Mouse (Mus musculus): ENCODE measurements around the gene Ctps. TPM values are rescaled to one million over a fixed set of nuclear protein-coding genes. Genes with fewer than 3 reads are reported as not detected.
A peak's percentile ranks its signal among the peaks of the same experiment; 100 is the strongest.
"Not testable (repeated sequence)": the region's sequence is repeated elsewhere in the genome, so short reads cannot be mapped to it uniquely, and the experiment has no call there.

Ctps gene
- total RNA-seq (2014; fragmentation: Nextera tagmentation) (60.6 and 73.1 TPM in 2 replicates), total RNA-seq (2017) (77.1 and 90.0 TPM in 2 replicates)

DNA sequence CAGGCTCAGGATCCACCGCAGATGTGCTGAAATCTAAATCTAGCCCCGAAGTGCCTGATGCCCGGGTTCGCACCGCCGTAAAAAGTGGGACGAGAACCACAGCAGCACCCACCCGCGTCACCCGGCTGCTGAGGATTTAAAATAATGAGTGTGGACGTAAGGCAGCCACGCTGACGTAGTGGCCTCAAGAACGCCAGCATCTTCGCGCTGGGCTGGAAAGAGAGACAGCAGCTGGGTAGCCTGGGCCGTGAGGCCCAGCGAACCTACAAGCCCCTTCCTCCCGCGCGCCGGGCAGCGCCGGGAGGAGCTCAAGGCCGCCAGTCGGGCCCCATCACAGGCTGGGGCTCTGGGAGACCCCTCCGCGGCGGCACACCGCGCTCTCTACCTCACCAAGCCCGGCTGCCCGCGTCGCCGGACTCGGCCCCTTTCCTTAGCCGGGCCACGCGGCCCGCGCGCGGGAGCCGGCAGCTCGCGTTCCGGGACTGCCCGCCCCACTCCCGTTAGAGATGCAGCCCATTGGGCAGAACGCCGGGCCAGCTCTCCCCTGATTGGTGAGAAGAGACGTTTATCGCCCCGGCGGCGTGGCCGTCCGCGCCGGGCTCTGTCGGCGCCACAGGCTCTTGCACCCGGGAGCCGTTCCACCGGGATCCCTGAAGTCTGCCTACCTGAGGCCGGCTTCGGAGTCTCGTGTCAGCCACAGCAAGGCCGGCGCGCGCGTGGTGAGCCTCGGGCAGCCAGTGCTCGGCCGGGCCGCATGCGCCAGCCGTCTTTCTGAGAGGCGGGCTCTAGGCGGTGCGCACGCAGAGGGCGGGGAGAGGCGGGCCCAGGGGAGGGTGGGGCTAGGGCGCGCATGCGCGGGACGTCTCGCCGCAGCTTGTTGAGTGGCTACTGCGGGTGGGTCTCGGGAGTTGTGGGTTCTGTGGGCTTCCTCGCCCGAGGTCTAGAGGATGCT is at the start of gene Ctps:
TSS of gene Ctps (minus strand) at position 791 of the 952 bp plus-strand sequence.
- ATAC-seq (replicated peaks; ENCODE audit: low FRiP score, low TSS enrichment, poor library complexity, severe bottlenecking) = peak; percentile 90

DNA sequence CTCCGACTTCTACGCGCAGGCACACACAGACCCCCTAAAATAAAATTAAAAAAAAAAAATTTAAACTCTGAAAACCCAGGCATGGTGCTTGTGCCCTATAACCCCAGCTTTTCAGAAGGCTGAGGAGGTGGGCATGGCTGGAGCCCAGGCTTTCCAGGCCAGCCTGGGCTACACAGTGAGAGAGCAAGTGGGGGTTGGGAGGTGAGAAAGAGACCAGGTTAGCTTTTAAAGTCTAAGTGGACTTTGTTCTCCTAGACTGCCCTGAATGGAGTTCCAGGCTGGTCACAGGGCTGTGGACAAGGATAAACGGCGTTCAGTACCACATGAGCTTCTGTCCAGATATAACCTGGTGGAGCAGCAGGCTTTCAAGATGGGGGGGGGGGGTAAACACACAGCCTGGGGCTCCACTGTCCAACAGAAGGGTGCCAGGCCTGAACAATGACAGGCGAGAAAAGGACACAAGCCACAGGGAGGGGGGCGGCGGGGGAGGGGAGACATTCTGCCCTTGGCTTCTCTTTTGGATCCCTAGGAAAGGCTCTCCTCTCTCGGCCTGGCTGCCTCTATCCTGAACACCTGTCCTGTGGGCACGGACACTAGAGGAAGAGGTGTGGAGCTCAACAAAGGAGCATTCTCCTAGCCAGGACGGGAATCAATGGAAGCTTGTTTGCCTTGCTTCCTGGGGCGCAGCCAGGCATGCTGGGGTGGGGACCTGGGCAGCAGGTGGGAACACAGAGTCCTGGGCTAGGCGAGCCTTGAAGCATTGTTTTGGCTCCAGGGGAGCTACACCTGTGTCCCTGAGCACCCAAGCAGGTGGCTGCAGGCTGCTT is 46.3 kb upstream of the Ctps start:
- no peak for ATAC-seq (replicated peaks; ENCODE audit: low FRiP score, low TSS enrichment, poor library complexity, severe bottlenecking)

DNA sequence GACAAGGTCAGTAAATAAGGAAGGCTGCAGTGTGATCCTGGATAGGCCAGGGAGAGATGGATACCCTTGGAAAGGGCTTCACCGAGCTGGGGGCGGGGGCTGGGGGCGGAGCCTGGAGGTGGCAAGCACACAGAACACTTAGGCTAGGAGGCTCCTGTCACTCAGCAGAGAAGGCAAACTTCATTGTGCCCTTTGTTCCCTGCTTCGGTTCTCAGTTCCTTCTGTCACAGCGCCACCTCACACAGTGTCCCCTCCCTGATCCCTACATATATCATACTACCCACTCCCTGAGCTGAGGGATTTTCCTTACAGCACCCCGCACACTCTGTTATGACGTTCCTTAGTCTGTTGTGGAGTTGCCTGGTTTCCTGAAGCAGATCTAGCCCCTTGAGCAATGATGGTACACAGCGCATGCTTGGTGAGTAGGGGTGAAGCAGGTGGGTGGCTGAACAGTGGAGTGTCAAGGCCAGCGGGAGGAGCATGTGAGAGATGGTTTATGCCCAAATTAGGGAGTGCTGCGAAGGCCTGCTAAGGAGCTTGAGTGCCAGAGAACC is 45.5 kb upstream of the Ctps start:
- no peak for ATAC-seq (replicated peaks; ENCODE audit: low FRiP score, low TSS enrichment, poor library complexity, severe bottlenecking)

DNA sequence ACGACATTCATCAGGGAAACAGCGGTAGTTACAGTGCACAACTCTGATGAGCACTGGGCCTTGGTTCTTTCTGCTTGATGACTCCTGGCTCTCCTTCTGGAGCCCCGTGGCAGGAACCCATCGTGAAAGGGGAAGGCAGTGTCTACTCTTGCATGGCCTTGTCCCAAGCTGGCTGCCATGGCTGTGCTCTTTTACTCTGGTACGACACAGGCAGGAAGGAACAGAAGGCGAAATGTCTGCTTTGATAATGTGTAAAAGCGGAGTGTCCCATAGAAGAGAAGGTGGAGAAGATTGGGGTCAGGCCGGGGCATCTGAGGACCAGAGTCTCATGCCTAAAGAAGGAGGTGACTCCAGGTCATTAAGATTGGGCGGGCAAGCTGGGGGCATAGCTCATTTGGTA is 44.6 kb upstream of the Ctps start:
- no peak for ATAC-seq (replicated peaks; ENCODE audit: low FRiP score, low TSS enrichment, poor library complexity, severe bottlenecking)

DNA sequence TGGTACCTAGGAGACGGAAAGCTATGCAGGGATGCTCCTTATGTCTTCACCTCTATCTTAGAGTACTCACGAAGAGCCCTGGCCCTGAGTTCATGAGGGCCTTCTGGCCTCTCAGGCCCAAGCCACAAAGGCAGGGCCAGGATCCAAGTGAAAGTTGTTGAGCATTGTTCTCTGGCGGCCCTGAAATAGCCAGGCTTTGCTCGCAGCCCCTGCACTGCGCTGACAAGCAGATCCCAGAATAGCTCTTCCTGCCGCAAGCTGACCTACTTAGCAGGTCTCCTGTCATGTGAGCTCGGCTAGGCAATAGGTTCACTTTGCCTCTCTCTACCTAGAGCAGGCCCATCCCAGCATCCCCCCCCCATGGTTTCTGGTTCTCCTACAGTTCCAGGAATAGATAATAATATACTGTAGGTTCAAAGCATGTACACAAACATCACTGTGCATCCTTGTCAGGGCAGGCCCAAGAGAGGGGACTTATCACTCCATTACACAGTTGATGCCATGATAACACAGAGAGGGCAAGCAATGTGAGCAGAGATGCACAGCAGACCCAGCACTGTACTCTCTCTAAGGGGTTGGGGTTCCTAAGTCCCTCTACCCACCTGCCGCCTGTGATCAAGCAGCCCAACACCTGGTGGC is 43.7 kb upstream of the Ctps start:
- no peak; the same call in 1 of the 2 replicates for ATAC-seq (replicated peaks; ENCODE audit: low FRiP score, low TSS enrichment, poor library complexity, severe bottlenecking)

DNA sequence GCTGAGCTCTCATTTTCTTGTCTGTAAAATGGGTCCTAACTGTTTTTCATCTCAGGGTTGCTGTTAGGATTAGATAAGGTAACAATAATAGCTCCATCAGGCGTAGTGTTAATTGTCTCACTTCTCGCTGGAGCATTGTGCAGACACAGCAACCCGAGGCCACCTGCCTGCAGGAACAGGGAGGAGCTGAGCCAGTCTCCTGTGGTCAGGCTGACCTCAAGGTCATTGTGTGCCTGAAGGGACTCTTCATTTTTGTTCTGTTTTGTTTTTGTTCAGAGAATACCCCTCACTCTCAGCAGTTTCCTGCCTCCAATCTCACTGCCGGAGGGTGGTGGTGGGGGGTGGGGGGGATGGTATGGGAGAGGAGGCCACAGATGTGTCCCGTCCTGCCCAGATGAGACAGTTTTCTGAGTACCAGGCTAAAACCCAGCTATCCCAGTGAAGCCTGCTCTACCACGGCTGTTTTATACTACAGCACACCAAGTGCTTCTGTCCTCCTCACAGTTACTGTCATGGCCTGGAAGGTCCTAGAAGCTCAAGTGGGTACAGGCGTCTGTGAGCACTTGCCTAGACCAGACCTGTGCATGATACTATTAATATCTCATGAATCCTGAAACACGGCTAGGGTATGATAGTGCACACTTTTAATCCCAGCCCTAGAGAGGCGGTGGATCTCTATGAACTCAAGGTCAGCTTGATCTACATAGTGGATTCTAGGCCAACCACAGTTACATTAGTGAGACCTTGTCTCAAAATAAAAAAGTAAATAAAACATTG is 42.4 kb upstream of the Ctps start:
- ATAC-seq (replicated peaks; ENCODE audit: low FRiP score, low TSS enrichment, poor library complexity, severe bottlenecking) = peak; percentile 48

DNA sequence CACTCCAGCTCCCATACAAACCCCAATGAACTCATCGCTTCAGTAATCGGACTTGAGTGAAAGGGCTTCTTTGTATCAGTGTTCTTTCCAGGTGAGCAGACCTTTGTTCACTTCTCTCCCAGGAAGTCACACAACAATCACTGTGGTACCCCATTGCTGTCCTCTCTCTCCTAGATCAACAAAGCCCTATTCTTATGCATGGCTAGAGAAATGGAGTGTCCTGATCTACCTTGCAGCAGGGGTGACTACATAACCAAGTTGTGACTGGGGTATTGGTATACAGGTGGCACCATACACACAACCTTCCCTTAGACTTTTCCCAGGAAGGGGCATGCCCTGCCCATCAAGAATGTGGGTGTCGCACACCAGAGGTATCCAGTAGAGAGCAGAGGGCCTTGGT is 40.9 kb upstream of the Ctps start:
- no peak for ATAC-seq (replicated peaks; ENCODE audit: low FRiP score, low TSS enrichment, poor library complexity, severe bottlenecking)

DNA sequence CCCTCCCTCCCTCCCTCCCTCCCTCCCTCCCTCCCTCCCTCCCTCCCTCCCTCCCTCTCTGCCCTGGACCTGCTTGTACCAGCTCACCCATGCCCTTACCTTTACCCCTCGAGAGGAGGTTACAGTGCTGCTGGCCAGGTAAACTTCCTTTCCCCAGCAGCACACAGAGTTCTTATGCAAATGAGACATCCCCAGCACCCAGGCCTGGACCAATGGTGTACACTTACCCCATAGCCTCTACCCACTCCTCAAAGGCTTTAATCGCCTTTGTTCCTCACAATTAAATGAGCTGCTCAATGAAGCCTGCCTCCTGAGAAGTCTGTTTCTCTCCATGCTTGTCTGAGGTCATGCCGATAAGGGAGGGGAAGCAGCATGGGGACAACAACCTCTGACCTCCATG is 36.9 kb upstream of the Ctps start:
- no peak for ATAC-seq (replicated peaks; ENCODE audit: low FRiP score, low TSS enrichment, poor library complexity, severe bottlenecking)

DNA sequence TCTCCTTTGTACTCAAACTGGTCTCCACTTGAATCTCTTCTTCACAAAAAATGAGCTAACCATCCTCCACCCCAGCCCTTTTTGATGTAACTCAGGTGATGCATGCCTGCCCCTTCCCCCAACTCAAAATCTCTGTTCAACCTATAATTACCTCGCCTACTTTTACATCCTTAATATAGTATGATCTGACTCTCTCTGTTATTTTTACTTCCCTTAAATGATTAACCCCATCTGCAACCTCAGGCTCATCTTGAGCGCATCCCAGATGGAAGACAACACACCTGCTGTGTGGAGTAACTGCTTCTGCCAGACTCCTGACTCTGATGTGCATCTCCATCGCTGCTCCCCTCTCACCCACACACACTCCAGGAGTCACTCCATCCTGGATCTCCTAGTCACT is 32.6 kb upstream of the Ctps start:
- ATAC-seq (replicated peaks; ENCODE audit: low FRiP score, low TSS enrichment, poor library complexity, severe bottlenecking) = no peak

DNA sequence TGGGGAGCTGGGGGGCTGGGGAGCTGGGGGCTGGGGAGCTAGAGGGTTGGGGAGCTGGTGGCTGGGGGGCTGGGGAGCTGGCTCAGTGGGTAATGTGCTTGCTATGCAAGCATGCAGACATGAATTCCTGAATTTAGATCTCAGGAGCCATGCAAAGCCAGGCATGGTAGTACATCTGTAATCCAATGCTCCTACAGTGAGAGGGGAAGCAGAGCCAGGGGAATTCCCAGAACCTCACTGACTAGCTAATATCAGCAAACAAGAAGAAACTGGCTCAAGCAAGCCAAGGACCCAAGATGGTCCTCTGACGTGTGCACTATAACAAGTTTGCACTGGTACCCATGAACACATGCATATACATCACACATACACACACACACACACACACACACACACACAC is 31.7 kb upstream of the Ctps start:
- ATAC-seq (replicated peaks; ENCODE audit: low FRiP score, low TSS enrichment, poor library complexity, severe bottlenecking) = no peak

DNA sequence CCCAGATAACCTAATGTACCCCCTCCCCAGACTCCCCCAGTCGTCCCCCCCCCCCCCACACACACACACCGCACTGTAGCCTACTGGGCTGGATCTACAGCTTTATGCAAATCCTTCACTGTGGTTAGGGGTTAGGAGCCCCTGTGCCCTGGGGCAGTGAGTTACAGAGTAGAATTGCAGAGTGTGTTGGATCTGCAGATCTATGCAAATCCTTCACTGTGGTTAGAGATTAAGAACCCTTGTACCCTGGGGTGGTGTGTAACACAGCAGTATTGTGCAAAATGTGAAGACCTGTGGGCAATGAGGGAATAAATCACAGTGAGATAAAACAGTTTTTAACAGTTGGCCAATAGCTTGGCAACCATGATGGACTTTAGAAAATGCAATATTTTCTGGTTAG is 28.8 kb upstream of the Ctps start:
- no peak for ATAC-seq (replicated peaks; ENCODE audit: low FRiP score, low TSS enrichment, poor library complexity, severe bottlenecking)

DNA sequence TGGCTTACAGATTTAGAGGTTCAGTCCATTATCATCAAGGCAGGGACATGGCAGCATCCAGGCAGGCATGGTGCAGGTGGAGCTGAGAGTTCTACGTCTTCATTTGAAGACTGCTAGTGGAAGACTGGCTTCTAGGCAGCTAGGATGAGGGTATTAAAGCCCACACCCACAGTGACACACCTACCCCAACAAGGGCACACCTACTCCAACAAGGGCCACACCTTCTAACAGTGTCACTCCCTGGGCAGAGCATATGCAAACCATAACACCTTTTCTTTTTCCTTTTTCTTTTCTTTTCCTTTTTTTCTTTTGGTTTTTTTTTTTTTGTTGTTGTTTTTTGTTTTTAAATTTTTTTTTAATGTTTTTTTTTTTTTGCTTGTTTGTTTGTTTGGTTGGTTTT is 26.1 kb upstream of the Ctps start:
- not testable (repeated sequence) for ATAC-seq (replicated peaks; ENCODE audit: low FRiP score, low TSS enrichment, poor library complexity, severe bottlenecking)

DNA sequence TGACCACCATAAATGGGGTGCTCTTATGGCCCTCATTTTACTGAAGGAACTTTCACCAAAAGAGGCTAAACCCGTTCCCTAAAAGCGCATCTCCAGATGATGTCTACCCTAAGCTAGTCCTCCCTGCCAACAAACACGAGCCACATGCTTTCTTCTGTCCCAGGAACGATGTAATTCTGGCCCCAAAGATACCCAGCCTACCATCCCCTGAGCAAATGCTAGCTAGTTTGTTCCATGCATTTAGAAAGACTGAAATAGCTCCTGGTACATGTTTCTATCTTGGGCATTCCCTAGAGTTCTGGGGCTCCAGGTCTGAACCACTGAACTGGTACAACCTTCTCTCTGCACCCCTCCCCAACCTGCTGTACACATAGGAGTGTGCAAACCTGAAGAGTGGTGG is 20.9 kb upstream of the Ctps start:
- ATAC-seq (replicated peaks; ENCODE audit: low FRiP score, low TSS enrichment, poor library complexity, severe bottlenecking) = no peak

DNA sequence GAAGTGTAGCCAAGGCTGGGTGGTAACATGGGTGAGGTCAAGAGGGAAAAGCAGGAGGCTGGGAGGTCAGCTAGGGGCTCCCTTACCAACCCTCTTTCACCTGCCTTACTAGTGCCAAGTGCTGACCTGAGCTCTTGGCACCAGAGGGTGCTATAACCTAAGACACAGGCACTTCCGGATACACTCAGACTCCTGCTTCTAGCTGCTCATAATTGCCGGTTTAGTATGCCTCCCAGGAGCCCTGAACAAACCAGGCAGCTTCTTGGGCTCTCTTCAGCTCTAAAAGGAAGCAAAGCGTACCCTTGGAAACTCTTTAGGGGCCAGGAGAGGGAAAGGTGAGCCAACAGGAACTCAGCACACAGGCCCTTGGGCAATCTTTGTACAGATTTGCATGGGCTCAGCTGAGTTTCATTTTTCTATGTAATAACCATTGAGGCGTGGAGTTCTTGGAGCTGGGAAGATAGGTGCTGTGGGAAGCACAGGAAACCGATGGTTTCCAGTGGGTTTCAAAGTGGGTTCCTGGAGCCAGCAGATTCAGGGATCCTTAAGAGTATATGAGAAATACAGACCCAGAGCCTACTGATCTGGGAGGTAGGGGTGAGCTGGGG is 19.8 kb upstream of the Ctps start:
- ATAC-seq (replicated peaks; ENCODE audit: low FRiP score, low TSS enrichment, poor library complexity, severe bottlenecking) = peak; percentile 87

DNA sequence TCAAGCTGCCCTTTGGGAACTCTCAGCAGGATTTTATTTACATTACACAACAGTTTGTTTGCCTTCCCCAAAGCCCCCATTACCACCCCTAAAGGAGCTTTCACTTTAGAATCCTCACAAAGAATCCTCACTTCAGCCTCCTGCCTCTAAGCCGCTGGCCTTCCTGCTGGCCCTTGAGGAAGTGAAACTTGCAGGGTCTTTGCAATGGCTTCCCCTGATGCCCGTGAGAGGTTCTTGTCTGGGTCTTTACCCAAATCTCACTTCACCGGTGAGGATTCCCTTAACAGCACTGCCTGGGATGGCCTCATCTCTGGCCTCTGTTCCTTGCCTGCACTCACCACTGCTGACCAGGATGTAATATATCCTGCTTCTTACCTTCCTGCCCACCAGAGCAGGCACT is 19.0 kb upstream of the Ctps start:
- no peak for ATAC-seq (replicated peaks; ENCODE audit: low FRiP score, low TSS enrichment, poor library complexity, severe bottlenecking)

DNA sequence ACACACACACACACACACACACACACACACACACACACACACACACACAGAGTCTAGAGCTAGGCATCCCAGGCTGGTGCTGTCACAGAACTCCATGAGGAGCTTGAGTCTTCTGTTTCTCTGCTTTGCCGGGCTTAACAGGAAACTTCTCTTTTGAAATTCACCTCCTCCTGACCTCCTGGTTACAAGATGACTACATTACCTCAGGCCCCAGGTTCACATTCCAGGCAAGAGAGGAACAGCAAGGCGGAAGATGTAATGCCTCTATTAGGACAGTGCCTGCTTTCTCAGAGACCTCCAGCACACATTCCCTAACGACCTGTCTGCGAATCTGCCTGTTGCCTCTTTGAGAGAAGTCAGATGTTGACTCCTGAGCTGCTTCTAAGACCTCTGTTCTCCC is 18.4 kb upstream of the Ctps start, which contains the start of gene Gm8439:
TSS of gene Gm8439 (plus strand) at position 301 of the 400 bp plus-strand sequence.
- ATAC-seq (replicated peaks; ENCODE audit: low FRiP score, low TSS enrichment, poor library complexity, severe bottlenecking) = no peak

DNA sequence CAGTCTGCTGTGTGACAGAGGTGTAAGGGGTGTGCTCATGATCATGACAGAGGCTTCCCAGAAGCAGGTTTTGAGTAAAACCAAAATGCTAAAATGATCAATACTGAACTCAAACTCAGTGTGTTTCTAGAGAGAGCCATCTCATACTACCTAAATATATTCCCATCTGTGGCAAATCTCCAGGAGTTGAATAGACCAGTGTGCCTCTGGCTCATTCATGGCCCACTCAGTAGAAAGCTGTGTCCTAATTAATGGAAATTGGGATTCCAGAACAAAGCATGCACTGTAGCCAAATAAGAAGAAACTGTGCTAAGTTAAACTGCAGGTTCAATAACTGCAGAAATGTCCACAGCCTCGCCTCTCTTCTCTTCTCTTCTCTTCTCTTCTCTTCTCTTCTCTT is 16.9 kb upstream of the Ctps start:
- ATAC-seq (replicated peaks; ENCODE audit: low FRiP score, low TSS enrichment, poor library complexity, severe bottlenecking) = 0 out of 2 replicates have a peak, but pooled peaks have one; percentile 27

DNA sequence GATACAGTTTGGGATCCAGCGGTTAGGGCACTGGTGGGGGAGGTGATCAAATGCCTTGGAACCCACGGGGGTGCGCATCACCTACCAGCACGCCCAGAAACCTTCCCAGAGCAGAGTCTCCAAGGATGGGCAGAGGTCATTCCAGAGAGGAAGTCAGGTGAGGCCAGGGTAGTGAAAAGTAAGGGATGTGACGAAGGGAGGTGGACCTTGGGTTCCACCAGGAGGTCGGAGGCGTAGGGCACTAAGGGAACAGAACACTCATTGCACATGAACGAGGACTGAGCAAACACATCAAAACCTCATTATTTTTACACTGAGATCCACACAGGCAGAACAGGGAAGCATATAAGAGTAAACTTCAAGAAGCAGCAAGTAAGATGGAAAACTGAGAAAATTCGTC is 11.6 kb upstream of the Ctps start:
- no peak for ATAC-seq (replicated peaks; ENCODE audit: low FRiP score, low TSS enrichment, poor library complexity, severe bottlenecking)
